Mouse (Mus musculus): ENCODE data around the gene Sfmbt1.

Gene Sfmbt1

DNA sequence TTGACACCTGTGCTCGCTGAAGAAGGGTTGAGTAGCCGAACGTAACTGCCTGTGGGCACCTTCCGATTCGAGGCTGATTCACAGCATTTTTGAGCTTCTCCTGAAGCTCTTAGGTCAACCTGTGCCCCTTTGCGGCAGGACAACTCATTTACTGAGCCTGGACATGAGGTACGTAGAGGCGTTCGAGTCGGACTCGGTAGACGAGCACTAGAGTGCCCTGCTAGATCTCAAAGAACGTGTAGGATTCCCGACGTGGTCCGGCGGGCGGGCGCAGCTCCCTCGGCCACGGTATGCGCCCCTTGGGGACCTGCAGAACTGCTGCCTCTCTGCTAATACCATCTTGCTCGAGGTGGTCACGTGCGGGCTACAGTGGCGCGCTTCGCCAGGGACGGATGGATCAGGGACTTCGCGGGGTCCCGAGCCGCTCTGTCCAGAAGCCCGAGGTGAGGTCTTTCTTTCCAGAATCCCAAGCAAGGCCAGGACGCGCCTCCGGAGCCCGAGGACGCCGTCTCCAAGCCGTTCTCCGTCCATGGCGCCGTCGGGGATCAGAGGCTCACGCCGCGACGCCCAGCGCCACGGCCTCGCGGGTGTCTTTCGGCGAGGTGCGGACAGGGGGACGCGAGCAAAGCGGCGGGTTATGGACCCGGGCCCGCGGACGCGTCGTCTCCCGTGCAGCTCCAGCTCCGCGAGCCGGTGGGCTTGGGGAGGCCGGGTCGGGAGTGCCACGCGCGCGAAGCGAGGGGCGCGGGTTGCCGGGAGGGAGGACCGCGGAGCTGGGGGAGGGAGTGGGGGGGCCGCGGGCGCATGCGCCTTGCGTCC, at the start of gene Sfmbt1:
Gene Sfmbt1 (plus strand): TSS at position 51 of the 819 bp plus-strand sequence.
- peak; percentile 89 to 90 for DNase-seq

DNA sequence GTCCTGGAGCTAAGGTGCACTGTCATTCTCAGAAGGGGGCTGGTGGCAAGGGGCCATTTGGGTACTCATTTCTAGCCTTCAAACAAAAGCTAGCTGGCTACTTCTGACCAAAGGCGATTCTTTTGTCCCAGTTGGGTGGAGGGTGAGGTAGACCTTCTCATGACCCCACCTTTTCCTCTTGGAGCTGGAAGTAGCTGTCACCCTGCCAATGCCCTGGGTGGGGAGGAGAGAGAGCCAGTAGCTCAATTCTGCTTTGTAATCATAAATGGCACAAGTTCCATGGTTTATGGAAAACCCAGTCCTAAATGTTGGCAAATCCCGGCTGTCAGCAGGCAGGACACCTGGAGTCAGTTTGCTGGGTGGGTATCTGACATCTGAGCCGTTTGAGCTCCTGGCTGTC, 48.6 kb upstream of the Sfmbt1 start:
- DNase-seq = no peak

DNA sequence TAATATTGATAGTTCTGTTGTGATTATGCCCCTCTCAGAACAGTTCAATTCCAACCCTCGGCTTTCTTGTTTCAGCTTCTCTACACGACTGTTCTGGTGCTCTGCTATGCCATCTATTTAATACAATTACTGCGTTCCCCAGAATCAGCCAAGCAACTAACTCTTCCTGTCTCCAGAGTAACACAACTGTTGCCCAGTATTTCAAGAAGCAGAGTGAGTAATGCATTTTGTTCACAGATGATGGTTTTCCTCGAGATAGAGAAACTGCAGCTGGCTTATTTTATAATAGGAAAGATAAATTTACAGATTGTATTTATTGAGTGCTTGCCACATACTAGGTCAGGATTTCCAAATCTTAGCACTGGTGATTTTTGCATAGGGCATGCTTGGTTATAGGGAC, 48.0 kb upstream of the Sfmbt1 start:
- no peak for DNase-seq

DNA sequence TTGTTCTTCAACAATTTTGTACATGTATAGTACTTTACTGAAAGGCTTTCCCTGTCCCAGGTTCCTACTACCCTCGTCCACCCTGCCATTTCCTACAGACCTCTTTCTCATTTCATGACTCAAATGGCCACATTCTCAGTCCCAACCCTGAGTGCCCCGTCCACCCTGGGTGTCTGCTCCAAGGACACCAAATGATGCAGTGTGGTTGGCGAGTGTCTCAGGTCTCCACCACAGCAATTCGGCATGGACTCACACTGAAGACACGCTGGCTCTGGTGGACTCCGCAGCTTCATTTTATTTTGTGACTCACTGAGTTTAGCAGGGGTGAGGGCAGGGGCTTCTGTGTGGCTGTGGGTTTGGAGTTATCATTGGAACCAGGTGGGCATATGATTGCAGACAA, 44.5 kb upstream of the Sfmbt1 start:
- DNase-seq = no peak

DNA sequence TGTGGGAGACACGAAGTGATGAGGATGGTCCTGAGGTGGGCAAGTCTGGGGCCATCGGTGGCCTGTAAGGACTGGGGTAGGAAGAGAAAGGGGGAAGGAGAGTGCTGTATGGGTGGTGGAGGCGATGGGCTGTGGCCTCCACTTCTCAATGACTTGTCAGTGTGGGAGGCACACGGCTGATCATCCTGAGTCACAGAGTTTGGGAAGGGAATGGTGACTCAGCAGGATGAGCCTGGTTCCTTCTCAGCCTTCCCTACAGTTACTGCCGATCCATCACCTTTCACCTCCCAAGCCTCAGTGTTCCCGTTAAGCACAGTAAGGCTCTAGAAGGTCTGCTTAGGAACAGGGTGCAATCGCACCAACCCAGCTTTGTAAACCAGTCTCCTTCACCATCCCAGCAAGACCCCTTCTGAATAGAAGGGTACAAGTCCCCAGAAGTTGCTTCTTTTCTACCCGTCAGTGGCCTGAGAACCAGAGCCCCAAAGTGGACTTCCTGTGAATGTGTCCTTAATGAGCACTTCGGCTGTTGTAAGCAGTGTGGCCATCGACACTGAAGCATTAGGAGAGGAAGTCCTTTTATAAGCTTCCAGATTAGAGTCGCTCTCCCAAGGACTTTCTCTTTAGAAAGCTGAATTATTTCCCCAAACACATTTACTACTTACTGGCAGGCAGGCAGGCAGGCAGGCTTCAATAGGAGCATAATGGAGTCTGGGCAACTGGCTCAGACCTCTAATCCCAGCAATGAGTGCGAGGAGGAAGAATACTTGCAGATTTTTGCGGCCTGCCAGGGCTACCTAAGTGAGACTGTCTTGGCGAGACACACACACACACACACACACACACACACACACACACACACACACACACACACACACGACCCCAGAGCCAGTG, 43.3 kb upstream of the Sfmbt1 start:
- no peak for DNase-seq

DNA sequence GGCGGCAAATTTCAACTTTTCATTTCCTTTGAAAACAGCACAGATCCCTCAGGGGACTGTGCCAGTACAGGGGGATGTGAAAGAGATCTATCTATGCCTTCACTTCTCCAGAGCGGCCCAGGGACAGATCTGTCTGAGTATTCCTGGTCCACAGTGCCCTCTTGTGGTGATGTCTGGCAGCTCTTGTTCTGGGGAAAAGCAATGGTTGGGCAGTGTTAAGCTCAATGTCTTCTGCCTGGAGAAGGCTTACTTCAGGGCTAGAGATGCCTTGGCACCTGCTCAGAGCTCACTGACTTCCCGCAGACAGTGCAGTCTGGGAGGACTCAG, 42.7 kb upstream of the Sfmbt1 start:
- DNase-seq = peak; percentile 95 to 96

DNA sequence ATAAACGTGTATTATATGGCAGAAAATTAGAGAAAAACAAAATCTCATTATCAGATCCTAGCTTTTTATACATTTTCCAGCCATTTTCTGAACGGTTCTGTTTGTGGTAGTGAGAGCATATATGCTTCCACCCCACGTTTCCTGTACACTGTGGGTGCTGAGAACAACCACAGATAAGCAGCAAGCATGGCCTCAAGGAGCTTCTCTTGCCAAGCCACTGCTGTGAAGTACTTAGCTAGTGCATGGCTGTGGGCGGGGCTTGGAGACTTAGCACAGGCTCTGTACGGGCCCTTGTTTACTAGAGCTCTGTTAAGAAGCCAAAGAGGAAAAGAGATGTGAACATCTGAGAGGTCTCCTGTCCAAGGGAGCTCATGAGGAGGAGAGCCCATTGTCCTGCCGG, 39.7 kb upstream of the Sfmbt1 start:
- no peak for DNase-seq

DNA sequence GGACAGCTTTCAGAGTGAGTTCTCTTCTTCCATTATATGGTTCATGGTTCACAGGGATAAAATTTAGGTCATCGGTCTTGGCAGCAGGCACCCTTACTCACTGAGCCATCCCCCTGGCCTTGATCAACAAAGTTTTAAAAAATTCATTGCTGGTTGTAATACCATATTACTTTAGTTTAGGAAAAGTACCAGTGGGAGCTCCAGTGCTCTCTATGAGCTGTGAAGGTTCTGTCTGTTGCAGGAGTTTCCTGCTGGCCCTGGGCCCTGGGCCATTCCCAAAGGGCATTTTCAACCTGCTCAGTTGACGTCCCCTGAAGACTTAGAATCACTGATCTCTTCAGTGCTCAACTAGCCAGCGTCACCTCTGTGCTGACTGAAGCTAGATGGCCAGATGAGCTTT, 32.5 kb upstream of the Sfmbt1 start:
- no peak for DNase-seq

DNA sequence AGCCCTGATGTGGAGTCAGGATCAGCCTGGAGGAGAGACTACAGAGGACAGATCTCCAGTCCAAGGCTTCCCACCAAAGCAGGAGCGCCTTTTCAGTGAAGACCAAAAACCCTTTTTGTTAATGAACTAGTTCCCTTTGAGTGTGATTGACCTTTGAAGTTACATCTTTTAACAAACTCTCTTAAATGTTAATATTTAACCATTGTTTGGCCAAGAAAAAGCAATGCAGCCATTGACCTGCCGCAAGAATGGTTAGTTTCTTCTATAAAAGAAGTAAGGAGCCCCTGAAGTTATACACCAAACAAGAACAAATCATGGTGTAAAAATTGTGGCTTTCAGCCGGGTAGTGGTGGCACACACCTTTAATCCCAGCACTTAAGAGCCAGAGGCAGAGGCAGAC, 24.0 kb upstream of the Sfmbt1 start:
- DNase-seq = no peak

DNA sequence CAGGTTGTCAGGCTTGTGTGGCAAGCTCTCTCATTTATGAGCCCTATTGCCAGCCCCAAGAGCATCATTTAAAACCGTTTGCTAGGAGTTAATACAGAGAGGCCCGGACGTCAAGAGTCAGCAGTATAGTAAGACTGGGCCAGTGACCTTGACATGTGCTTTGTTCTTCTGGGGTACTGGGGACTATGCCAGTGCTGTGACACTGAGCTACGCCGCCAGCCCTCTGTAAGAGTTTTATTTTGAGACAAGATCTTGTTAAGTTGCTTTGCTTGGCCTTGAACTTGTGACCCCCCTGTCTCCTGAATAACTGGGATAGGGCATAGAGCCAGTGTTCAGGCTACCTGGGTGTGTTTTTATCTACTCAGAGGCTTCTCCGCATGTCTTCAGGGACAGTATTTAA, 22.2 kb upstream of the Sfmbt1 start:
- no peak for DNase-seq

DNA sequence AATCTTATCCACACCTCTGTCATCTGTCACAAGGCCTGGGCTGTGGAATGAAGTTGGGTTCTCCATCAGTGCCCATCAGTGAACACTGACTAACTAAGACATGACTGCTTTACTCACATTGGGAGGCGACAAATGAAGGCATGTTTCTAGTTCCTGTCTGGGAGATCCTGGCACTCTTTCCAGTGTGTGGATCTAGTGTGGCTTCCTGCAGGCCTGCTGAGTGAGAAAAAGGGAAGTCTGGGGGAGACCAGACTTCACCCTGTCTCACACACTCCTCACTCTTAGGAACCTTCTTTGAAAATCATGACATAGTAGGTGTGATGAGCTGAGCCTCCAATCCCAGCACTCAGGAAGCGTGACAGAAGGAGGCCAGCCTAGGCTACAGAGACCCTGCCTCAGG, 19.9 kb upstream of the Sfmbt1 start:
- no peak for DNase-seq

DNA sequence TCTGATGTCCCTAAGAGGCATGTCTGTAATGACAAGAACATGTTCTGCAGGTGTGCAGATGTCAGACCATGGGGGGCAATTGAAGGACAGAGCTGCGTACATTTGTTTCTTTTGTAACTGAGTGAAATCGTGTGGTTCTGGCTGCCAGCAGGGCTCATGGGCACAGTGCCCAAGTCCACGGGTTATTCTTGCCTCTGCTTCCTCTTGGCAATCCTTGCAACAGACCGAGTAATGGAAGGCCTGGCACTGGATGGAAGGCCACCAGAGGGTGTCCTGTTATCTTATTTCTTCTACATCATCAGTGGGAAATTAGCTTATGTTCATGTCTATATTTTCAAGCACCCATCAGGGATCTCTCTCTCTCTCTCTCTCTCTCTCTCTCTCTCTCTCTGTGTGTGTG, 19.0 kb upstream of the Sfmbt1 start:
- peak; percentile 89 to 90 for DNase-seq

DNA sequence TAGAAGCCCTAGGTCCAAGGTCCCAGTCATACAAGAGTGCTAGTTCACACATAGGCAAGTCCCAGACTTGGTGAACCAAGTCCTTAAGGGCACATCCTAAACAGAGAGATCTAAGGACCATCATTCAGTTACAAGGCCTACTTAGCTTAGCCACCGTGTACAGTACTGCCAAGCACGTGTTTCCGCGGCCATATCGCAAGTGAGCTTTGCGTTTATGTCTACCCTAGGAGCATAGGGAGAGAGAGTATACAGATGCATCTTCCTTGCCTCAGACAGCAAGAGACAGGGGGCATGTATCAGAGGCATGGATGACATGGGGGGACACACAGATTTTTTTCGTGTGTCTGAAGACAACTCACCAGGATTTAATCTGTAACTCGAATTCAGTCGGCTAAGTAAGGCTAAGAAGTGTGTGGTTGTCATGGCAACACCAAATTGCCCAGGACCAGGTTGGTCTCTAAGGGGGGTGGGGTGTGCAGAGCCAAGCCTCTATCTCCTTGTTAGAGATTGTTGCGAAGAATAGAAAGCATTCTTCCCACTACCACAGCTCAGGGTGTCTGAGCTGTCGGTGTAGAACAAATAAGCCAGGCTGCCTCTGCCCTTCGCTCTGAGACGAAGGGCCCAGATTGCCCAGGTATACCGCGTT, 17.1 kb upstream of the Sfmbt1 start:
- no peak for DNase-seq

DNA sequence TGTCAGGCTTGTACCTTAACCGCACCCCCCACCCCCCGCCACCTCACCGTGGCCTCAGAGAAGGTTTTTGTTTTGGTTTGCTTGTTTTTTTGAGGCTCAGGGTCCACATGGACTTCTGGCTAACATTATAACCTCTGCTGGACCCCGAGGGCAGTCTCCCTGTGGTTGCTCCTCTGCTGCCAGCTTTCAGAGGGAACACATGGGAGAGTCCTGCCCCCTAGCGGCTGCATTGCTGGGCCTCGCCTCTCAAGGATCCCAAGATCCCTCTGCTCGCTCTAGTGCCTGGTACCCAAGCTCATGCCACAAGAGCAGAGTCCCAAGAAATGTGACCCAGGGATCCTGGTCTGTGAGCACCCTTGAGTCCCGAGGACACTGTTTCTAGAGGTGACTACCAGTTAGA, 15.0 kb upstream of the Sfmbt1 start:
- DNase-seq = peak; percentile 51 to 71

DNA sequence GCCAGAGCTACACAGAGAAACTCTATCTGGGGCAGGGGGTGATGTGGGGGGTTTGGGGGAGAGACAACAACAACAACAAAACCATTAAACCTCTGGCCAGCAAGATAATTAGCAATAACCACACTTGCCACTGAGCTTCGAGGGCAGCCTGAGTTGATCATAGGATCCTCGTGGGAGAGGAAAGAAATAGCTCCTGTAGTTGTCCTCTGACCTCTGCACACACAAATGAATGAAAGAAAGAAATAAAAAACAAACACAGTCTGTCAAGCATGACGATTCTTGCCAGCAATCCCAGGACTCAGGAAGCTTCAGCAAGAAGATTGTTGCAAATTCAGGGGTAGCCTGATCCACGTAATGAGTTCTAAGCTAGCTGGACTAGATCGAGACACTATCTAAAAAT, 12.1 kb upstream of the Sfmbt1 start:
- DNase-seq = no peak

DNA sequence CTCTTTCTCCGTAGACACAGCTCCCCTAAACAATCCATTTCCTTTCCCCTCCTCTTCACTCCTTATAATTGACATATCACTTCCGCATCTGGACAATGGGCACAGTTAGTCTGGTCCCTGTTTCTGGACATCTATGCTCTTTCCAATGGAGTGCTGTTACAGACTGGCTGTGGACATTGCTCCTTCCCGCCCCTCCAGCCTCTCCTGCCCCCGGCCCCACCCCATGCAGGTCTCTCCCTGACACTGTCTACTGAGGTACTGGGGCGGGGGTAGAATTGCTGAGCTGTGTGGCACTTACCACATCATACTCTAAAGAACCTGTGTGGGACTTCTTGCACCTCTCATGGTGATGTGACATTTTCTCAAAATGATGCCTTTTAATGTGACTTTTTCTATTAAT, 11.6 kb upstream of the Sfmbt1 start:
- no peak for DNase-seq

DNA sequence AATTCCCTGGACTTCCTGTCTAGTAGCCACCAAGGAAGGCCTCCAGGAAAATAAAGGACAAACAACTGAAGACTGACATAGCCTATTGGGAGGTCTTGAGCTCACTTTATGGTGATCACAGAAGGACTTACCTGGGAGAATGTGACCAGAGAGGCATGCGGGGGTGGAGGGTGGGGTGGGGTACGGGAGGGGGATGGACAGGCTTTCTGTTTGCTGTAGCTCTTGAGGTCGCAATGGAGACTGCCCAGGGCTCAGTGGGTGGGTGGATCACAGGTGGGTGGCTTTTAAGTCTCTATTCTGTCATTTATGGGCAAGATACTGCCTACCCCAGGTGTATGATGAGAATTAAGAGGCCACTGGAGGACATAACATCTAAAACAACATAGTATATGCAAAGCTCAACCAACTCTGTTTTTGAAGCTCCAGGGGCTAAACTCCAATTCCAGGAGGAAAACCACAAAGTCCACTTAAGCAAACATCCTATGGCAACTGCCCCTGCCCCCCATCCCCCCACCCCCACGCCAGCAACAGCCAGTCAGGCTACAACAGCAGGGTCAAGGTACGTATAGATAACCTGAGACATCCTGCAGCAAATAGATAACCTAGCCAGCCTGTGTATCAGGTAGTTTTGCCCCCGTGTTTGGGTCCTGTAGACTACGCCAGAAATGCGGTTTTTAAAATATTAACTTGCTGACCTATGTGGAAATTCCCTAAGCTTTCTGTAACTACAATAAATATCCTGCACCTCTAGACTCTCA, 10.4 kb upstream of the Sfmbt1 start:
- no peak for DNase-seq

DNA sequence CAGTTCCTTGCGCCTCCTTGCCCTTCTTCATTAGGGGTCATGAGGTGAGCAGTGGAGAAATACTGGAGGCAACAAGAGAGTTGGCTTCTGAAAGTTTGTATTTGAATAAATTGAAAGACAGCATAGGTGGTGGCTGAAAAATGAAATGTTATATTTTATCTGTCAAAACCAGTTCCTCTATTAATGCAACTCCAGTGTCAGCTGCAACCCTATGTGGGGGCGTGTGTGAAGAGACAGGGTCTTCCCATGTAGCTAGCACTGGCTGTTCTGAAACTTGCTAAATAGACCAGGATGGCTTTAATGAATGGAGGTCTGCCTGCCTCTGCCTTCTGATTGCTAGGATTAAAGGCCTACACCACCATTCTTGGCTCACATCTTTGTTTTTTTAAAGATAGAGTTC, 2.8 kb upstream of the Sfmbt1 start:
- DNase-seq = no peak

DNA sequence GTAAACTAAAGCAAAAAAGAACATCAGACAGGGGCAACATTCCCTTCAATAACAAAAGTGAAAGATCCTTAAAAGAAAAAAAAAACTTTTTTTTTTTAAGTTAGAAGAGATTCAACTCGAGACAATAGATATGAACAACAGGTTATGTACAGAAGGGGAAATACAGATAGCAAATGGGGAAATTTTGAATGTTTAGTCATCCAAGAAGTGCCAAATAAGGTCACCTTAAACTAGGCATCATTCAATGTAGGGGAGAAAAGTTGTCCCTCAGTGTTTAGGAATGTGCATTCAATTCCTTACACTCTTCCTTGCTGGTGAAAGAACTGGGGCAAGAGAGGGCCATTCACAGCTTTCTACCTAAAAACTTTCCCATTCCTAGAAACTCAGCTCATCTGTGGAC, 880 bp upstream of the Sfmbt1 start:
- no peak for DNase-seq

DNA sequence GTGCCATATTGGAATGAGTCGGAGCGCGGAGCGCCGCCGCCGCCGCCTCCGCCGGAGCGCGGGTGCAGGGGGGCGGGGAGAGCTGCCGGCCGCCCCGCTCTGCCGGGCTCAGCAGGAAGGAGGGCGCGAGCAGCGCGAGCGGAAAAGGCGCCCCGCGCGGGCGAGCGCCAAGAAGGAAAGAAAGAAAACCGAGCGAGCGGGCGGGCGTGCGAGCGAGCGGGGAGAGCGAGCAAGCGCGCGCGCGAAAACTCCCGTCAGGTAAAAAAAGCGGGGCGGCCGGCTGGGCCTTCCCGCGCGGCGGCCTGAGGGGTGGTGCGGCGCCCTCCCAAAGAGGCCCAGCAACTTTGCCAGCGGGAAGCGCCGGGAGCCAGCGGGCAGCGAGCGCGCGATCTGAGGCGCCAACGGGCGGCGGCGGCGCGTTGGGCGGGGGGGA, 985 bp downstream of the Sfmbt1 start:
- no peak for DNase-seq

DNA sequence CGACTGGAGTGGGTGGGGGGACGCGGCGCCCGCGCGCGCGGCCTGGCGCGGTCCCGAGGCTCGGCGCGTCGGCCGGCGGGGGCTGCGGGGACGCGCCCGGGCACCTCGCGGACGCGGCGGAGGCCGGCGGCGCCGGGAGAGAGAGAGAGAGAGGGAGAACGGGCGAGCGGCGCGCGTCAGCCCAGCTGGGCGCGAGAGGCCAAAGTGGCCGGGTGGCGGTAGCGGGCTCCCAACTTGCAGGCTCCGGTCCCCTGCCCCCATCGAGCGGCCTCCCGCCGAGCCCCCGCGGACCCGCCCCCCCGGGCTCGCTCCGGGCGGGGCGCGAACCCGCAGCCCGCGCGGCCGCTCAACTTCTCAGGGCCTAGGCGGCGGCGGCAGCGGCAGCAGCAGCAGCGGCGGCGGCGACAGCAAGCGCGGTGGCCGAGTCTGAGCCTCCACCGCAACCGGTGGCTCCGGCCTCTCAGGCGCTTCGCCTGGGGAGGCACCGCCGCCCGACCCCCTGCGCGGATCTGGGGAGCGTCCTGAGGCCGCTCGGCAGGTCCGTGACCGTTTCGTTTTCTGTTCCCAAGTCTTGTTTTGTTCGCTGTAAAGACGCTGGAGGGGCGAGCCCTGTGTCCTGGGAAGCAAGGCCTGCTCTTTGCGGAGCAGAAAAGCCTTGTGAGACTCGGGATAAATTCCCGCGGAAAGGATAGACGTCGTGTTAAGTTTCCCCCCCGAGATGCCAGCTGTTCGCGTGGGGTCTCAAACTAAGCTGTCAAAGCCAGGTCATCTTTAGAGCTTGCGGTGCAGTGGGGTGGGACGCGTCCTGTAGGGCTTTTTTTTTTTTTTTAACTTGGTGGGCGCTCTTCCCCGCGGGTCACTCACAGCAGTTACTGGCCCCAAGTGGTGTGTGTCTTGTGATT, 1.7 kb downstream of the Sfmbt1 start:
- peak; percentile 77 to 80 for DNase-seq

DNA sequence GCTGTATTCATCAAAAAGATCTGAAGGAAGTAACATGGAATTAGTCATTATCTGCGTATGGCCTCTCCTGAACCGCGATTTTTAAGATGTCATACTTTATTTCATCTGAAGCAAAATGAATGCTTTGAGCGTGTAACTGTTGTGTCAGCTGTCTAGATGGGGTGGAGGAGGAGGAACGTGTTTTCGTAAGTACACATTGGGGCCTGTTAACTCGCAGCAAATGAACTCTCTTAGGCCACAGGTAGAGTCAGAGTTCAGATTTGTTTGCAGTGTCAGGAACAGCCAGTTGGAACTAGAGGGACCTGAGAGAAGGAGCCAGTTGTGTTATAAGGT, 2.3 kb downstream of the Sfmbt1 start:
- no peak for DNase-seq
